Mouse (Mus musculus) megakaryocyte, embryonic 14.5 days (primary cell): ENCODE results near the gene Cxcl13.

Experiments used
- FLI1 ChIP-seq: IDR thresholded peaks from 2 replicates; pipeline ENCODE4 v1.6.1; 2012; ENCODE audit warnings: low read length, inconsistent platforms, mixed read lengths
- GATA1 ChIP-seq: IDR thresholded peaks from 3 replicates; pipeline ENCODE4 v1.6.1; 2012; ENCODE audit warnings: mixed read lengths, low read length, inconsistent platforms, borderline replicate concordance

DNA sequence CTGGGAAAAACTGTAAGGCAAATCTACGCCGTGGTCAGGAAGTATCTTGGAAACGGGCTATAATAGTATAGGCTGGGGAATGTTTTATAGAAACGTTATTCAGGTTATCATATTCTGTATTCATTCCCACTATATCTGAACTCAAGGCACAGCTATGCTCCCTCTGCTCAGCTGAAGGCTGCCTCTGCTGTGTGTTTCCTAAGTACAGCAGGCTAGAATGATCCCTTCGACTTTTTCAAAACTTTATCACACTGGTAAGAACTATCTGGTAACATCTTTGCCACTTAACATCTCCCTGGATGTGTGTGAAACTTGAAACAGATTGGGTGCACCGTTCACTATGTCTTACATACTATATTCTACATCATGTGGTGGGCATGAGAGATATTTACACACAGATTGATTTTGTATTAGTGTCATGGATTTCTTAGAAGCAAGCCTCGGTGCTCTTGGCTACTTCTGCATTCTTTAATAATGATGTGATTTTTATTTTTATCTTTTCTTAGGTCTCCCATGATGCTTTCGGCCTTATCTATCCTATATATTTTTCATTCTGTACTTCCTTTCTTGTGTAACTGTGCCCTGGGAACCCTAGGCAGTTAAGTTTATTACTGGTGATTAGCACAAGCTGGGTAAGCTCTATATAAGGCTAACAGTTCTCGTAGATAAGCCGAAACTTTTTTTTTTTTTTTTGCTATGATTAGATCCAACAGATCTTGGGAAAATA lies 31.4 kb upstream of the Cxcl13 start:
- TF ChIP-seq GATA1 (no peak), FLI1 (no peak)
